Mouse (Mus musculus) heart, embryonic 14.5 days (tissue): Measurements from ENCODE around the gene Sdf2. TPM values are rescaled to one million over a fixed set of nuclear protein-coding genes. Genes with fewer than 3 reads are reported as not detected.

Experiments
- ATAC-seq: fragments of 200-750 bp; cut with Nextera tagmentation; 2 replicates; pipeline ENCODE4 v1.8.0; 2017; ENCODE audit warnings: low read depth, moderate TSS enrichment; ENCODE audit not compliant: insufficient number of reproducible peaks, insufficient read depth, low FRiP score
- H3K27ac ChIP-seq, 2 experiments: fragments of 200-500 bp in 1 of 2; fragments of 300-500 bp in 1 of 2; sonication (generic) in 1 of 2; replicated peaks in 1 of 2; 2 replicates each; pipeline ENCODE4 v1.5.1; 2012 to 2014; ENCODE audit warnings: low read depth in 2 of 2, low read length in 2 of 2, control low read depth in 1 of 2, mild to moderate bottlenecking in 1 of 2, mixed read lengths in 1 of 2; ENCODE audit not compliant: control insufficient read depth in 1 of 2, insufficient read depth in 1 of 2
- H3K27me3 ChIP-seq: fragments of 300-500 bp; sonication (generic); 2 replicates; pipeline ENCODE4 v1.6.1; 2014; ENCODE audit warnings: mild to moderate bottlenecking, low read length, control low read depth; ENCODE audit not compliant: control insufficient read depth, insufficient read depth
- H3K36me3 ChIP-seq: fragments of 300-500 bp; sonication (generic); 2 replicates; pipeline ENCODE4 v1.6.1; 2014; ENCODE audit warnings: mild to moderate bottlenecking, control low read depth, low read length, mixed read lengths; ENCODE audit not compliant: control insufficient read depth, insufficient read depth
- H3K4me1 ChIP-seq, 2 experiments: fragments of 200-500 bp in 1 of 2; fragments of 300-500 bp in 1 of 2; sonication (generic) in 1 of 2; 2 replicates each; pipeline ENCODE4 v1.6.1; 2012 to 2014; ENCODE audit warnings: low read length in 2 of 2, control low read depth in 1 of 2, mixed read lengths in 1 of 2; ENCODE audit not compliant: control insufficient read depth in 2 of 2, insufficient read depth in 2 of 2
- H3K4me2 ChIP-seq: fragments of 300-500 bp; sonication (generic); 2 replicates; pipeline ENCODE4 v1.6.1; 2014; ENCODE audit warnings: mild to moderate bottlenecking, low read length
- H3K4me3 ChIP-seq, 2 experiments: fragments of 200-500 bp in 1 of 2; fragments of 300-500 bp in 1 of 2; sonication (generic) in 1 of 2; 2 replicates each; pipeline ENCODE4 v1.5.1; 2012 to 2014; ENCODE audit warnings: low read length in 2 of 2, mild to moderate bottlenecking in 2 of 2, control low read depth in 1 of 2, low read depth in 1 of 2, moderate library complexity in 1 of 2; ENCODE audit not compliant: control insufficient read depth in 1 of 2, insufficient read depth in 1 of 2
- H3K9ac ChIP-seq: fragments of 300-500 bp; sonication (generic); 2 replicates; pipeline ENCODE4 v1.6.1; 2014; ENCODE audit warnings: mild to moderate bottlenecking, low read length
- H3K9me3 ChIP-seq: fragments of 300-500 bp; sonication (generic); 2 replicates; pipeline ENCODE4 v1.6.1; 2016; ENCODE audit warnings: low read length, control low read depth; ENCODE audit not compliant: control insufficient read depth
- WGBS: fragments of 180-500 bp; shearing (Covaris S2); extraction: QIAGEN DNeasy Blood & Tissue Kit; methylation state at CpG from one replicate; pipeline ENCODE4 v1.1.7; 2014; 5-methylcytosine and 5-hydroxymethylcytosine counted together
- polyA plus RNA-seq: library from polyadenylated mRNA; unstranded; fragments of >200 nt; fragmentation: Nextera tagmentation; extraction: Ambion mirVana; gene quantifications from 2 replicates; pipeline ENCODE4 v1.2.1, GENCODE M21; 2014

The Sdf2 gene
- polyA plus RNA-seq, 1 experiment from 2014 or later, result 75.8 TPM

- Histone ChIP-seq H3K27ac (no peak overlapping the region), H3K4me3 (no peak overlapping the region), H3K27me3 (no peaks in the 10 kb centered on the region), H3K4me1 (no peaks in the 10 kb centered on the region), H3K36me3 (peaks cover 29% of the 10 kb centered on the region), H3K9me3 (no peaks in the 10 kb centered on the region), H3K9ac (no peak overlapping the region), H3K4me2 (no peak overlapping the region)
- no peak for ATAC-seq
- WGBS, result 93% methylated on average over 6 of the region's 6 CpGs
These were observed 49.0 kb downstream of the Sdf2 start for GRCm38 (mm10) chr11:78294585-78294984.

GRCm38 (mm10) chr11:78300917-78301316 is 55.4 kb downstream of the Sdf2 start:
- H3K27ac ChIP-seq, result peak overlapping the region; percentile 43 to 77; a peak in 2 of 4 replicates
- H3K36me3 ChIP-seq, result peaks cover 27% of the 10 kb centered on the region
- no peaks in the 10 kb centered on the region for H3K9me3 ChIP-seq
- H3K4me2 ChIP-seq, result peak overlapping the region; percentile 89
- ATAC-seq, result no peak
- H3K9ac ChIP-seq, result peak overlapping the region; percentile 80
- H3K4me3 ChIP-seq, result peak overlapping the region; percentile 76 to 81
- 65% methylated on average over 7 of the region's 7 CpGs for WGBS
- peaks cover 0 to 9% of the 10 kb centered on the region in 2 experiments; a peak in 1 of 4 replicates for H3K4me1 ChIP-seq
- H3K27me3 ChIP-seq, result no peaks in the 10 kb centered on the region

- H3K27me3 ChIP-seq, result no peaks in the 10 kb centered on the region
- peaks cover 0 to 10% of the 10 kb centered on the region in 2 experiments; a peak in 1 of 4 replicates for H3K4me1 ChIP-seq
- H3K4me3 ChIP-seq, result peak within 1 kb of the TSS; percentile 76 to 81
- ATAC-seq, result peak; percentile 96
- H3K36me3 ChIP-seq, result peaks cover 33% of the 10 kb centered on the region
- H3K4me2 ChIP-seq, result peak within 1 kb of the TSS; percentile 89
- WGBS, result under 1% methylated on average over 49 of the region's 49 CpGs
- H3K27ac ChIP-seq, result peak within 1 kb of the TSS; percentile 50 to 77; a peak in 3 of 4 replicates
- no peaks in the 10 kb centered on the region for H3K9me3 ChIP-seq
- peak within 1 kb of the TSS; percentile 80 for H3K9ac ChIP-seq
These were observed 56.0 kb downstream of the Sdf2 start, which contains the start of gene Spag5 for GRCm38 (mm10) chr11:78301357-78302084. Spag5 (plus strand) TSS chr11:78301529.

Other genes starting within 250 kb of the Sdf2 start
- 14.4 and 18.0 TPM in 2 replicates for gene Dhrs13, start 213.5 kb upstream of the Sdf2 start, polyA plus RNA-seq
- 95.2 and 98.3 TPM in 2 replicates for gene Flot2, start 207.8 kb upstream of the Sdf2 start, polyA plus RNA-seq
- 23.9 and 25.7 TPM in 2 replicates for gene Eral1, start 165.4 kb upstream of the Sdf2 start, polyA plus RNA-seq
- gene Fam222b, start 151.1 kb upstream of the Sdf2 start, polyA plus RNA-seq, result 17.0 and 19.4 TPM in 2 replicates
- gene Traf4, start 80.2 kb upstream of the Sdf2 start, polyA plus RNA-seq, result 18.5 and 25.6 TPM in 2 replicates
- gene Nek8, start 69.1 kb upstream of the Sdf2 start, polyA plus RNA-seq, result 11.5 and 12.4 TPM in 2 replicates
- gene Tlcd1, start 69.0 kb upstream of the Sdf2 start, polyA plus RNA-seq, result 14.7 and 16.1 TPM in 2 replicates
- 968 and 1,084 TPM in 2 replicates for gene Rpl23a, start 62.2 kb upstream of the Sdf2 start, polyA plus RNA-seq
- gene Rab34, start 57.3 kb upstream of the Sdf2 start, polyA plus RNA-seq, result 57.1 and 61.8 TPM in 2 replicates
- 2.4 and 2.9 TPM in 2 replicates for gene Proca1, start 52.4 kb upstream of the Sdf2 start, polyA plus RNA-seq
- 13.8 and 15.5 TPM in 2 replicates for gene Supt6, start 241 bp downstream of the Sdf2 start, polyA plus RNA-seq
- gene 2610507B11Rik, start 16.0 kb downstream of the Sdf2 start, polyA plus RNA-seq, result 71.3 and 72.5 TPM in 2 replicates
- 0.23 and 0.70 TPM in 2 replicates for gene BC030499, start 45.1 kb downstream of the Sdf2 start, polyA plus RNA-seq
- gene Spag5, start 55.8 kb downstream of the Sdf2 start, polyA plus RNA-seq, result 23.6 and 25.0 TPM in 2 replicates
- 28.2 and 30.3 TPM in 2 replicates for gene Aldoc, start 77.2 kb downstream of the Sdf2 start, polyA plus RNA-seq
- gene Pigs, start 82.7 kb downstream of the Sdf2 start, polyA plus RNA-seq, result 51.3 and 55.7 TPM in 2 replicates
- 38.6 and 43.0 TPM in 2 replicates for gene Unc119, start 97.7 kb downstream of the Sdf2 start, polyA plus RNA-seq
- gene Foxn1, start 140.8 kb downstream of the Sdf2 start, polyA plus RNA-seq, result not detected in 2 replicates
- gene Slc13a2, start 176.5 kb downstream of the Sdf2 start, polyA plus RNA-seq, result not detected in 2 replicates
- gene Slc46a1, start 220.0 kb downstream of the Sdf2 start, polyA plus RNA-seq, result 6.2 and 8.1 TPM in 2 replicates